Mouse (Mus musculus): ENCODE data around the gene Avpr1b. TPM values are rescaled to one million over a fixed set of nuclear protein-coding genes. Genes with fewer than 3 reads are reported as not detected.
A peak's percentile ranks its signal among the peaks of the same experiment; 100 is the strongest.

The Avpr1b gene
- polyA plus RNA-seq (2012; rRNA removed), result not detected in 2 replicates

DNA sequence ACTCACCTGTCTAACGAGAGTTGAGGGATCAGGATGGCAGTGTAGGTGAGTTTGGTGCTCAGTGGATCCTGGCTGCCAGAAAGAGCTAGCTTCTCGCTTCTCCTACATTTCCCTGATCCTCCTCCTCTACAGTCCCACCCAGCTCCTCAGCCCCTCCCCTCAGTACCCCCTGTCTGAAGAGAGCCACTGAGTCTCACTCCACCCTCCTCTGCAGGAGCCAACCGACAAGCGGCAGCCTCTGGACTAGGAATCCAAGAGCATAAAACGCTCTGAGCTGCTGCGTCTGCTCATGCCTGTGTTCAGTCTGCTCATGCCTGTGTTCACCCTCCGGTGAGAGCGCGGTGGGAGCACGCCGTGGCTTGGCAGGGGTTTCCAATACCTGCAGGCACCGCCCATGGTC is at the start of gene Avpr1b:
Gene Avpr1b (plus strand): TSS at position 335 of the 400 bp plus-strand sequence.
- TF ChIP-seq POLR2A (IDR thresholded peaks at IDR 0.05; ENCODE audit: borderline replicate concordance, extremely low read depth, insufficient read depth, insufficient read length, poor library complexity, severe bottlenecking) (no peak), CTCF (IDR thresholded peaks at IDR 0.05; ENCODE audit: borderline replicate concordance, extremely low read depth, insufficient read depth, insufficient read length) (no peak)
- no peak for DNase-seq (ENCODE audit: low read depth)

DNA sequence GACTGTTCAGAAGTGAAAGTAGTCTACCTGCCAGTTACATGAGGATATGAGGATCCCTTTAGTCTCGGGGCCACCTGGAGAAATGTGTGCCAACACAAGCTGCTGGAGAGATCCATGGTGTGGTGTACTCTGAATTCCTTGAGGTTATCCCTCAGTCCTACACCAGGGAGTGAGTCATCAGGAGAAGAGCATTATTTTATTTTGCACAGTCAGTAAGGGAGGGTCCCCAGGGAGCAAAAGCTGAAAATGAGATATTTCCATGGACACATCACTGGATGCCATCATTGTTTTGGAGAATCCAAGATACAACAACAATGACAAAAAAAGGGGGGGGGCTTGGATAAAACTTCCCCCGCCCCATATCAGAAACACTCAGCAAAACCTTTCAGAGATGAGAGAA is 47.1 kb upstream of the Avpr1b start:
- TF ChIP-seq CTCF (IDR thresholded peaks at IDR 0.05; ENCODE audit: borderline replicate concordance, extremely low read depth, insufficient read depth, insufficient read length) (no peak), POLR2A (IDR thresholded peaks at IDR 0.05; ENCODE audit: borderline replicate concordance, extremely low read depth, insufficient read depth, insufficient read length, poor library complexity, severe bottlenecking) (no peak)

DNA sequence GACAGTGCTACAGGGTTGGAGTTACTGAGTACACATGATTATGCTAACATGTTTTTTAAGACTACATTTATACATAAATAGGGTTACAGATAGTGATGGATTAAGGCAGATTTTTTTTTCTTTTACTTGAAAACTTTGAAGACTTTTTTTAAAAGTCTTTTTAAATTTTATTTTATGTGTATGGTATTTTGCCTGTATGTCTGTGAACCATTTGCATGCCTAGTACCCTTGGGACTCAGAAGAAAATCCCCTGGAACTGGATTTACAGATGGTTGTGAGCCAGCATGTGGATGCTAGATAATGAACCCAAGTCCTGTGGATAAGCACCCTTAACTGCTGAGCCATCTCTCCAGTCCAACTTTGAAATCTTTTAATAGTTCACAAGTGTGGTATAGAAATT is 45.6 kb upstream of the Avpr1b start:
- no peak for DNase-seq (ENCODE audit: low read depth)
- TF ChIP-seq POLR2A (IDR thresholded peaks at IDR 0.05; ENCODE audit: borderline replicate concordance, extremely low read depth, insufficient read depth, insufficient read length, poor library complexity, severe bottlenecking), result no peak
- no peak for TF ChIP-seq CTCF (IDR thresholded peaks at IDR 0.05; ENCODE audit: borderline replicate concordance, extremely low read depth, insufficient read depth, insufficient read length)

More for the DNA sequence above, 47.1 kb upstream of the Avpr1b start:
- no peak for DNase-seq (ENCODE audit: low read depth)

DNA sequence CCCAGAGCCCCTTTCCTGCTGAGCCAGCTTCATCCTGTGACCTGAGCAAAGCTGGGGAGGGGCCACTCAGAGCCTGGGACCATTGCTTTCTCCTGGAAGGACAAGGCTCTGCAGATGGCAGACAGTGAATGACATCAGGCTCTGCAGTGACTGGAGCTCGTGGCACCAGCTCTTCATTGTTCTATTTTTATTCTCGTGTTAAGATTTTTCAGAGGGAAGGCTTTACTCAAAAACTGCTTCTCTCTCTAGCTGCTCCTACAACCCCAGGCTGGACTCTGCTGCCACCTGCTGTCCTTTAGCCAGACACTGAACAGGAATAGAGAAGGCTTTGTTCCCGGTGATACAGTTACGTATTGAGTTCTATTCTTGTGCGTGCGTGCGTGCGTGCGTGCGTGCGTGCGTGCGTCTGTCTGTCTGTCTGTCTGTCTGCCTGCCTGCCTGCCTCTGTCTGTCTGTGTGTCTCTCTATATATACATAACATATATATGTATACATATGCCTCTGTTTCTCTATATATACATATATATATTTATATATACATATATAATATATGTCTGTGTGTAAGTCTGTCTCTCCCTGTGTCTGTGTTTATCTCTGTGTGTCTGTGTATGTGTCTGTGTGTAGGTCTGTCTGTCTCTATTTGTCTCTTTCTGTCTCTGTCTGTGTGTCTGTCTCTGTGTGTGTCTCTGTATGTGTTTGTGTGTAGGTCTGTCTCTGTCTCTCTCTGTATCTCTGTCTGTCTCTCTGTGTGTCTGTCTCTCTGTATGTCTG is 43.8 kb upstream of the Avpr1b start:
- TF ChIP-seq POLR2A (IDR thresholded peaks at IDR 0.05; ENCODE audit: borderline replicate concordance, extremely low read depth, insufficient read depth, insufficient read length, poor library complexity, severe bottlenecking) (no peak), CTCF (IDR thresholded peaks at IDR 0.05; ENCODE audit: borderline replicate concordance, extremely low read depth, insufficient read depth, insufficient read length) (peak; percentile 87; the same call in 1 of the 2 replicates)
- DNase-seq (ENCODE audit: low read depth), result peak; percentile 96

GRCm38 (mm10) chr1:131560500-131560899 is 38.5 kb upstream of the Avpr1b start:
- no peak for DNase-seq (ENCODE audit: low read depth)
- TF ChIP-seq CTCF (IDR thresholded peaks at IDR 0.05; ENCODE audit: borderline replicate concordance, extremely low read depth, insufficient read depth, insufficient read length) (no peak), POLR2A (IDR thresholded peaks at IDR 0.05; ENCODE audit: borderline replicate concordance, extremely low read depth, insufficient read depth, insufficient read length, poor library complexity, severe bottlenecking) (no peak)

DNA sequence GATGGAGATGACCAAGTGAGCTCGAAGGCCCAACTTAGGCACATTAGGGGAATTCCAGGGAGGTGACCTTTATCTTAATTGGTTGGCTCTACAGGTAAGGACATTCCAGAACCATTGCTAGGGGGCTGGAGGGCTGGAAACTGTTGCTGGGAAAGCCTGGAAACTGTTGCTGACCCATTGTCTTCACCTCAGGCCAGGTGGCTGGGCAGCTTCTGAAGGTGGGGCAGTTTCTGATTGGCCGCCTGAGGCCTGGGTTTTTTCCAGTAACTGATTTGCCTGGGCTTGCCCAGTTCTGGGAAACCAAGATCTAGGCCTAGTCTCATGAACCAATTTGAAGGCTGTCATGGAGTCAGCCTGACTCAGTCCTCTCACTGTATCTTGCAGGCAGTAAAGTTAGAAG is 37.0 kb upstream of the Avpr1b start:
- no peak for DNase-seq (ENCODE audit: low read depth)
- no peak for TF ChIP-seq POLR2A (IDR thresholded peaks at IDR 0.05; ENCODE audit: borderline replicate concordance, extremely low read depth, insufficient read depth, insufficient read length, poor library complexity, severe bottlenecking)
- TF ChIP-seq CTCF (IDR thresholded peaks at IDR 0.05; ENCODE audit: borderline replicate concordance, extremely low read depth, insufficient read depth, insufficient read length), result no peak

GRCm38 (mm10) chr1:131566056-131566455 is 33.0 kb upstream of the Avpr1b start:
- DNase-seq (ENCODE audit: low read depth), result peak; percentile 55

DNA sequence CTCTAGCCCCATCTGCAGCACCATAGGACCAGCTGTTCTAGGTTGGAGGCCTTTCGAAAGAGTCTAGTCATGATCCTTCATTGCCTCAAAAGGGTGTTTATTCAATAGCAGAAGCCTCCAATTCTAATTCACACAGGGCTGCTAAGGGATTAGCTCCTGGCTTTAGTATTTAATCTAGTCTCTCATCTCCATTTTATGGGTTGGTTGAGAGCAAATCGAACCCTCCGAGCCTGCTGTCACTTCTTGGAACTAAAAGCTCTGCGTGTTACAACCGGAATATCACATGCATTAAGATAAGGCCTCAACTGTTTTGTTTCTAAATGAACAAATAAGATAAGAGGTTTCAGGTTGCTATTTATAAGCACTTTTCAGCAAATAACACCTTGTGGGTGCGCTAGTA is 29.3 kb upstream of the Avpr1b start:
- no peak for TF ChIP-seq CTCF (IDR thresholded peaks at IDR 0.05; ENCODE audit: borderline replicate concordance, extremely low read depth, insufficient read depth, insufficient read length)
- TF ChIP-seq POLR2A (IDR thresholded peaks at IDR 0.05; ENCODE audit: borderline replicate concordance, extremely low read depth, insufficient read depth, insufficient read length, poor library complexity, severe bottlenecking), result no peak

DNA sequence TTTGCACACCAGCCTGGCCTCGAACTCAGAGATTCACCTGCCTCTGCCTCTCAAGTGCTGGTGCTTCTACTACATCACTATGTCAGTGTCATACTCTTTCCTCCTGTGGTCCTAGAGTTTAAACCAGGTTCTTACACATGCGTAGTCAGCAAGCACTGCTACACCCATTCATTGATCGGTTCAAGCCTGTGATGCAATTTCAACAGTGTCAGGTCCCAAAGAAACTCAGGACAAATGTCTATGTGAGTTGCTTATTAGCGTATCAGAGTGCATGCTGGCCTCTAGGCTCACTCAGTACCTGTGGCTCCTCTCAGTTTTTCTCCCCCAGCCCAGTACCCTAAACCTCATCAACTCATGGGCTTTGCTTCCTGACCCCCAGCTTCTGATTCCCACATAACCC is 28.6 kb upstream of the Avpr1b start:
- no peak for TF ChIP-seq POLR2A (IDR thresholded peaks at IDR 0.05; ENCODE audit: borderline replicate concordance, extremely low read depth, insufficient read depth, insufficient read length, poor library complexity, severe bottlenecking)
- no peak for DNase-seq (ENCODE audit: low read depth)

More for the DNA sequence above, 29.3 kb upstream of the Avpr1b start:
- no peak for DNase-seq (ENCODE audit: low read depth)

DNA sequence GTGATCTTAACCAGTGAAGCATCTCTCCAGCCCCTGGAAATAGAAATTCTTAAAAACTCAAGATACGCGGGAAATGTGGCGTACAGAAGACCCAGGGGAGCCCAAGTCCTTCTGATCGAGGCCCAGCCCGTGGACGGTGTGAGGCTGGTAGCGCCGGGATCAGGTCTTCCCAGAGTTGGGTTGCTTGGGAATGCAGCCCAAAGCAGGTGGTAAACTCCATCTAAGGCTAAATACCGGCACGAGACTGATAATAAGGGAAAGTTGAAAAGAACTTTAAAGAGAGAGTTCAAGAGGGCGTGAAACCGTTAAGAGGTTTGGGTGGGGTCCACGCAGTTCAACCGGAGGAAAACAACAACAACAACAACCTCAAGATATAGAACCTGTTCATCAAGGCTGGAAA is 25.3 kb upstream of the Avpr1b start:
- DNase-seq (ENCODE audit: low read depth), result peak; percentile 51
- TF ChIP-seq CTCF (IDR thresholded peaks at IDR 0.05; ENCODE audit: borderline replicate concordance, extremely low read depth, insufficient read depth, insufficient read length) (no peak), POLR2A (IDR thresholded peaks at IDR 0.05; ENCODE audit: borderline replicate concordance, extremely low read depth, insufficient read depth, insufficient read length, poor library complexity, severe bottlenecking) (no peak)

DNA sequence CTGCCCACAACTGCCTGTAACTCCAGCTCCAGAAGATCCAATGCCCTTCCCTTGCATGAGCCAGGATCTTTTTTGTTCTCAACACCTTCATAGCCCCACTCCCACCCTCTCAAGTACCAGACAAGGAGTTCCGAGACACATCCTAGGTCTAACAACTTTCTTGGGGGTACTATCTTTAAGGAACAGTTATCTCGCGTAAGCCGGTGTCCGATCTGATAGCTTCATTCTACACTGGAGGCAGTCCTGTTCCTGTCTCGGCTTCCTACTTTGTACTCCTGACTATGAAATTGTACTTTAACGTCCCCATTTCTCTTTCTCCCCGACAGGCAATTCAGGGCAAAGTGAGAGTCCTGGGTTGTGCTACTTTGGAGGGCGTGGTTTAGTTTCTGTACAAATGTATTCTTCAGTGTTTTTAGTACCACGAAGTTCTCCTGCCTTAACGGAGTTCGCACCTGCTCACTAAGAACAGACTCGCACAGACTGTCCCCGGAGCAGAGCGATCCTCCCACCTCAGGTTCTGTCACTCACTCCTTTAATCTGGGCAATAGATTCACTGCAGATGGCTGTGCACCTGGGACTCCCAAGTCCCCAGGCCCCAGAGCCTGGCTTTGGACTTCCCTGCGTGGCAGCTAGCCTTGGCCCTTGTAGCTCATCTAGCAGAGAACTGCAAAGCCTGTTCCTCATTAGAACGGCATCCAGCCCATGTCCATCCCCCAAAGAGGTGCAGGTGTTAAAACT is 19.9 kb upstream of the Avpr1b start:
- DNase-seq (ENCODE audit: low read depth), result peak; percentile 42
- no peak for TF ChIP-seq POLR2A (IDR thresholded peaks at IDR 0.05; ENCODE audit: borderline replicate concordance, extremely low read depth, insufficient read depth, insufficient read length, poor library complexity, severe bottlenecking)
- TF ChIP-seq CTCF (IDR thresholded peaks at IDR 0.05; ENCODE audit: borderline replicate concordance, extremely low read depth, insufficient read depth, insufficient read length), result no peak

DNA sequence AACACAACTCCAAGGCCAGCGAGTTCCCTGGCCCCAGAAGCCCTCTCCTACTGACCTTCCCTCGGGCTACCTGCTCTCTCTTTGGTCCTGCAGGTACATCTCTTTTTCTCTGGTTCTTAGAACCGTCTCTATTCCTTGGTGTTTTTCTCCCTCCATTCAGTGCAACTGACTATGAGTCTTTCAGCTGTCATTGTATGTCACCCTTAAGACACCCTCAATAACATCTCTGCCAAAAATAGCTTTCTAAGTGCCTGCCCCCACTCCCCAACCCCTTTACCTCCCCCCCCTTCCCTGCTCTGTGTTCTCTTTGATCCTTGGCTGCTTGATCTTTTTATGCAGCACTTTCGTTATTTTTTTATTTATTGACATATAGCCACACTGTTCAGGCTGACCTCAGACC is 18.6 kb upstream of the Avpr1b start:
- peak; percentile 18 for DNase-seq (ENCODE audit: low read depth)
- TF ChIP-seq CTCF (IDR thresholded peaks at IDR 0.05; ENCODE audit: borderline replicate concordance, extremely low read depth, insufficient read depth, insufficient read length), result no peak
- TF ChIP-seq POLR2A (IDR thresholded peaks at IDR 0.05; ENCODE audit: borderline replicate concordance, extremely low read depth, insufficient read depth, insufficient read length, poor library complexity, severe bottlenecking), result no peak

Data from brain, embryonic 14.5 days (tissue).